Mouse (Mus musculus): Measurements from ENCODE around the gene C1qtnf3. TPM values are rescaled to one million over a fixed set of nuclear protein-coding genes. Genes with fewer than 3 reads are reported as not detected.

The C1qtnf3 gene
- 0.64 and 0.81 TPM in 2 replicates for polyA plus RNA-seq (2014; fragmentation: Nextera tagmentation; extraction: Ambion mirVana)

- Histone ChIP-seq H3K27ac (ENCODE audit: low read depth, low read length) (no peak within 1 kb of the TSS), H3K4me1 (replicated peaks; ENCODE audit: control insufficient read depth, insufficient read depth, low read length) (no peaks in the 10 kb centered on the region), H3K36me3 (ENCODE audit: control insufficient read depth, insufficient read depth, low read length) (no peaks in the 10 kb centered on the region), H3K9ac (ENCODE audit: low read length) (no peak within 1 kb of the TSS), H3K9me3 (ENCODE audit: control insufficient read depth, low read length) (no peaks in the 10 kb centered on the region), H3K4me2 (ENCODE audit: low read depth, low read length, severe bottlenecking) (no peak within 1 kb of the TSS), H3K4me3 (ENCODE audit: low read depth, low read length) (no peak within 1 kb of the TSS), H3K27me3 (ENCODE audit: control insufficient read depth, insufficient read depth, low read length) (no peaks in the 10 kb centered on the region)
- ATAC-seq (replicated peaks; ENCODE audit: low FRiP score) (no peak), DNase-seq (ENCODE audit: low spot score) (no peak)
- WGBS = 85% methylated on average over 23 of the region's 23 CpGs
Measured at GRCm38 (mm10) chr15:10951951-10952759, at the start of gene C1qtnf3. C1qtnf3 (plus strand) TSS chr15:10952332.

GRCm38 (mm10) chr15:10902360-10902759 is 49.8 kb upstream of the C1qtnf3 start:
- WGBS = 84% methylated on average over 4 of the region's 4 CpGs
- no peaks in the 10 kb centered on the region for H3K9me3 ChIP-seq (ENCODE audit: control insufficient read depth, low read length)
- no peak overlapping the region for H3K4me2 ChIP-seq (ENCODE audit: low read depth, low read length, severe bottlenecking)
- DNase-seq (ENCODE audit: low spot score) (no peak), ATAC-seq (replicated peaks; ENCODE audit: low FRiP score) (no peak)
- H3K4me3 ChIP-seq (ENCODE audit: low read depth, low read length) = no peak overlapping the region
- H3K9ac ChIP-seq (ENCODE audit: low read length) = no peak overlapping the region
- H3K4me1 ChIP-seq (replicated peaks; ENCODE audit: control insufficient read depth, insufficient read depth, low read length) = no peaks in the 10 kb centered on the region
- H3K27me3 ChIP-seq (ENCODE audit: control insufficient read depth, insufficient read depth, low read length) = no peaks in the 10 kb centered on the region
- no peak overlapping the region for H3K27ac ChIP-seq (ENCODE audit: low read depth, low read length)
- no peaks in the 10 kb centered on the region for H3K36me3 ChIP-seq (ENCODE audit: control insufficient read depth, insufficient read depth, low read length)

- Histone ChIP-seq H3K9ac (ENCODE audit: low read length) (no peak overlapping the region), H3K27me3 (ENCODE audit: control insufficient read depth, insufficient read depth, low read length) (no peaks in the 10 kb centered on the region), H3K4me3 (ENCODE audit: low read depth, low read length) (no peak overlapping the region), H3K4me2 (ENCODE audit: low read depth, low read length, severe bottlenecking) (no peak overlapping the region), H3K4me1 (replicated peaks; ENCODE audit: control insufficient read depth, insufficient read depth, low read length) (no peaks in the 10 kb centered on the region), H3K27ac (ENCODE audit: low read depth, low read length) (no peak overlapping the region), H3K9me3 (ENCODE audit: control insufficient read depth, low read length) (no peaks in the 10 kb centered on the region), H3K36me3 (ENCODE audit: control insufficient read depth, insufficient read depth, low read length) (no peaks in the 10 kb centered on the region)
- 84% methylated on average over 4 of the region's 4 CpGs for WGBS
- DNase-seq (ENCODE audit: low spot score) (no peak), ATAC-seq (replicated peaks; ENCODE audit: low FRiP score) (no peak)
Measured at GRCm38 (mm10) chr15:10916611-10917311, 35.4 kb upstream of the C1qtnf3 start.

GRCm38 (mm10) chr15:10917312-10917660 is 34.8 kb upstream of the C1qtnf3 start:
- DNase-seq (ENCODE audit: low spot score) = no peak
- Histone ChIP-seq H3K4me3 (ENCODE audit: low read depth, low read length) (no peak overlapping the region), H3K27ac (ENCODE audit: low read depth, low read length) (no peak overlapping the region), H3K9me3 (ENCODE audit: control insufficient read depth, low read length) (no peaks in the 10 kb centered on the region), H3K36me3 (ENCODE audit: control insufficient read depth, insufficient read depth, low read length) (no peaks in the 10 kb centered on the region), H3K4me1 (replicated peaks; ENCODE audit: control insufficient read depth, insufficient read depth, low read length) (no peaks in the 10 kb centered on the region), H3K27me3 (ENCODE audit: control insufficient read depth, insufficient read depth, low read length) (no peaks in the 10 kb centered on the region), H3K9ac (ENCODE audit: low read length) (no peak overlapping the region), H3K4me2 (ENCODE audit: low read depth, low read length, severe bottlenecking) (no peak overlapping the region)
- ATAC-seq (replicated peaks; ENCODE audit: low FRiP score) = no peak
- 93% methylated on average over 3 of the region's 3 CpGs for WGBS

- Histone ChIP-seq H3K4me2 (ENCODE audit: low read depth, low read length, severe bottlenecking) (no peak overlapping the region), H3K4me3 (ENCODE audit: low read depth, low read length) (no peak overlapping the region), H3K27ac (ENCODE audit: low read depth, low read length) (no peak overlapping the region), H3K4me1 (replicated peaks; ENCODE audit: control insufficient read depth, insufficient read depth, low read length) (no peaks in the 10 kb centered on the region), H3K27me3 (ENCODE audit: control insufficient read depth, insufficient read depth, low read length) (no peaks in the 10 kb centered on the region), H3K36me3 (ENCODE audit: control insufficient read depth, insufficient read depth, low read length) (no peaks in the 10 kb centered on the region), H3K9ac (ENCODE audit: low read length) (no peak overlapping the region), H3K9me3 (ENCODE audit: control insufficient read depth, low read length) (no peaks in the 10 kb centered on the region)
- 82% methylated on average over 5 of the region's 5 CpGs for WGBS
- ATAC-seq (replicated peaks; ENCODE audit: low FRiP score) (no peak), DNase-seq (ENCODE audit: low spot score) (no peak)
Measured at GRCm38 (mm10) chr15:10920212-10920611, 31.9 kb upstream of the C1qtnf3 start.

GRCm38 (mm10) chr15:10921064-10921463 is 31.1 kb upstream of the C1qtnf3 start:
- Histone ChIP-seq H3K27ac (ENCODE audit: low read depth, low read length) (no peak overlapping the region), H3K27me3 (ENCODE audit: control insufficient read depth, insufficient read depth, low read length) (no peaks in the 10 kb centered on the region), H3K36me3 (ENCODE audit: control insufficient read depth, insufficient read depth, low read length) (no peaks in the 10 kb centered on the region), H3K9ac (ENCODE audit: low read length) (no peak overlapping the region), H3K4me3 (ENCODE audit: low read depth, low read length) (no peak overlapping the region), H3K4me1 (replicated peaks; ENCODE audit: control insufficient read depth, insufficient read depth, low read length) (no peaks in the 10 kb centered on the region), H3K9me3 (ENCODE audit: control insufficient read depth, low read length) (no peaks in the 10 kb centered on the region), H3K4me2 (ENCODE audit: low read depth, low read length, severe bottlenecking) (no peak overlapping the region)
- WGBS = 34% methylated on average over 4 of the region's 4 CpGs
- no peak for DNase-seq (ENCODE audit: low spot score)
- no peak for ATAC-seq (replicated peaks; ENCODE audit: low FRiP score)

- H3K9me3 ChIP-seq (ENCODE audit: control insufficient read depth, low read length) = no peaks in the 10 kb centered on the region
- no peaks in the 10 kb centered on the region for H3K27me3 ChIP-seq (ENCODE audit: control insufficient read depth, insufficient read depth, low read length)
- H3K9ac ChIP-seq (ENCODE audit: low read length) = no peak overlapping the region
- H3K4me2 ChIP-seq (ENCODE audit: low read depth, low read length, severe bottlenecking) = no peak overlapping the region
- ATAC-seq (replicated peaks; ENCODE audit: low FRiP score) (no peak), DNase-seq (ENCODE audit: low spot score) (no peak)
- H3K4me3 ChIP-seq (ENCODE audit: low read depth, low read length) = no peak overlapping the region
- H3K4me1 ChIP-seq (replicated peaks; ENCODE audit: control insufficient read depth, insufficient read depth, low read length) = no peaks in the 10 kb centered on the region
- H3K36me3 ChIP-seq (ENCODE audit: control insufficient read depth, insufficient read depth, low read length) = no peaks in the 10 kb centered on the region
- H3K27ac ChIP-seq (ENCODE audit: low read depth, low read length) = no peak overlapping the region
Measured at GRCm38 (mm10) chr15:10922061-10922460, 30.1 kb upstream of the C1qtnf3 start.

GRCm38 (mm10) chr15:10922570-10922969 is 29.6 kb upstream of the C1qtnf3 start:
- Histone ChIP-seq H3K27ac (ENCODE audit: low read depth, low read length) (no peak overlapping the region), H3K4me1 (replicated peaks; ENCODE audit: control insufficient read depth, insufficient read depth, low read length) (no peaks in the 10 kb centered on the region), H3K4me2 (ENCODE audit: low read depth, low read length, severe bottlenecking) (no peak overlapping the region), H3K4me3 (ENCODE audit: low read depth, low read length) (no peak overlapping the region), H3K9me3 (ENCODE audit: control insufficient read depth, low read length) (no peaks in the 10 kb centered on the region), H3K36me3 (ENCODE audit: control insufficient read depth, insufficient read depth, low read length) (no peaks in the 10 kb centered on the region), H3K9ac (ENCODE audit: low read length) (no peak overlapping the region), H3K27me3 (ENCODE audit: control insufficient read depth, insufficient read depth, low read length) (no peaks in the 10 kb centered on the region)
- 43% methylated on average over 3 of the region's 3 CpGs for WGBS
- ATAC-seq (replicated peaks; ENCODE audit: low FRiP score) = 0 out of 2 replicates have a peak, but pooled peaks have one; percentile 30
- DNase-seq (ENCODE audit: low spot score) = no peak
